Mouse (Mus musculus) ES-Bruce4 (cell line): Measurements from ENCODE around the gene Rbm6. TPM values are rescaled to one million over a fixed set of nuclear protein-coding genes. Genes with fewer than 3 reads are reported as not detected.
A peak's percentile ranks its signal among the peaks of the same experiment; 100 is the strongest.

Experiments
- H3K27ac ChIP-seq: 2 replicates; pipeline ENCODE4 v1.5.1; 2012; ENCODE audit warnings: low read length, inconsistent platforms; ENCODE audit not compliant: insufficient read depth
- H3K27me3 ChIP-seq: 2 replicates; pipeline ENCODE4 v1.6.1; 2012; ENCODE audit warnings: mild to moderate bottlenecking, low read length, inconsistent platforms; ENCODE audit not compliant: control insufficient read depth, poor library complexity, insufficient read depth, severe bottlenecking
- H3K36me3 ChIP-seq: 2 replicates; pipeline ENCODE4 v1.6.1; 2012; ENCODE audit warnings: inconsistent platforms, mild to moderate bottlenecking, low read length, moderate library complexity; ENCODE audit not compliant: control insufficient read depth, poor library complexity, insufficient read depth, severe bottlenecking
- H3K4me1 ChIP-seq: one replicate; pipeline ENCODE4 v1.8.1; 2011; ENCODE audit warnings: low read length; ENCODE audit not compliant: control insufficient read depth, insufficient read depth
- H3K4me3 ChIP-seq: 2 replicates; pipeline ENCODE4 v1.5.1; 2011; ENCODE audit warnings: low read depth, mild to moderate bottlenecking, low read length
- H3K9ac ChIP-seq: 2 replicates; pipeline ENCODE4 v1.6.1; 2012; ENCODE audit warnings: low read depth, mild to moderate bottlenecking, inconsistent platforms; ENCODE audit not compliant: poor library complexity, severe bottlenecking
- H3K9me3 ChIP-seq: replicated peaks from 2 replicates; pipeline ENCODE4 v1.6.1; 2012; ENCODE audit warnings: mild to moderate bottlenecking, low read length, inconsistent platforms; ENCODE audit not compliant: control insufficient read depth, poor library complexity, insufficient read depth, severe bottlenecking
- CTCF ChIP-seq: IDR thresholded peaks from one replicate; pipeline ENCODE4 v1.8.1; 2011; ENCODE audit warnings: low read depth, low read length
- EP300 ChIP-seq: IDR thresholded peaks from 2 replicates; pipeline ENCODE4 v1.6.1; 2011; ENCODE audit warnings: low read depth, low read length; ENCODE audit not compliant: insufficient read depth
- POLR2A ChIP-seq: IDR thresholded peaks from one replicate; pipeline ENCODE4 v1.8.1; 2011; ENCODE audit warnings: low read length; ENCODE audit not compliant: insufficient read depth
- polyA plus RNA-seq: library from polyadenylated mRNA; stranded (reverse); fragments of >200 nt; gene quantifications from 2 replicates; pipeline ENCODE4 v1.2.4, GENCODE M21; 2011; ENCODE audit warnings: low read depth; ENCODE audit not compliant: missing spikeins, insufficient read depth, insufficient read length

Rbm6 gene
- polyA plus RNA-seq, 1 experiment: 130 TPM

GRCm38 (mm10) chr9:107774411-107774810, 98.6 kb downstream of the Rbm6 start:
- Histone ChIP-seq H3K9ac (no peak overlapping the region), H3K36me3 (peaks cover 13% of the 10 kb centered on the region), H3K9me3 (no peaks in the 10 kb centered on the region), H3K4me1 (no peaks in the 10 kb centered on the region), H3K4me3 (no peak overlapping the region), H3K27me3 (no peaks in the 10 kb centered on the region), H3K27ac (no peak overlapping the region)
- TF ChIP-seq EP300: no peak
- TF ChIP-seq CTCF: no peak
- no peak for TF ChIP-seq POLR2A

DNA sequence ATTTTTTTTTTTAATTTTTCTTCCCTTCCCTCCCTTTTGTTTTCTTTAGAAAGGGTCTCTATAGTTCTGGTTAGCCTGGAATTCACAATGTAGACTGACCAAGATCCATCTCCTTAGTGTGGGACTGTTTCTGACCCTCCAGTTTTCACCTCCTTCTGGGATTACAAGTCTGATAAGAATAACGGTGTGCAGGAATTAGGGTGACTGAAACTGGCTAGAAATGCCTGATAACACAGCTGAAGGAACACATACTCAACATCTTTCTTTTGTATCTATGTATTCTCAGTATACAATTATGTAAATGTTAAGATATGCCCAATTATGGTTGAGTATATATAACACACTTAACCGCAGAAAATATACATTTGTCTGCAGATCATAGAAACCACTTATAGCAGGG, 101.3 kb downstream of the Rbm6 start:
- H3K36me3 ChIP-seq: peaks cover 29% of the 10 kb centered on the region
- H3K4me3 ChIP-seq: no peak overlapping the region

DNA sequence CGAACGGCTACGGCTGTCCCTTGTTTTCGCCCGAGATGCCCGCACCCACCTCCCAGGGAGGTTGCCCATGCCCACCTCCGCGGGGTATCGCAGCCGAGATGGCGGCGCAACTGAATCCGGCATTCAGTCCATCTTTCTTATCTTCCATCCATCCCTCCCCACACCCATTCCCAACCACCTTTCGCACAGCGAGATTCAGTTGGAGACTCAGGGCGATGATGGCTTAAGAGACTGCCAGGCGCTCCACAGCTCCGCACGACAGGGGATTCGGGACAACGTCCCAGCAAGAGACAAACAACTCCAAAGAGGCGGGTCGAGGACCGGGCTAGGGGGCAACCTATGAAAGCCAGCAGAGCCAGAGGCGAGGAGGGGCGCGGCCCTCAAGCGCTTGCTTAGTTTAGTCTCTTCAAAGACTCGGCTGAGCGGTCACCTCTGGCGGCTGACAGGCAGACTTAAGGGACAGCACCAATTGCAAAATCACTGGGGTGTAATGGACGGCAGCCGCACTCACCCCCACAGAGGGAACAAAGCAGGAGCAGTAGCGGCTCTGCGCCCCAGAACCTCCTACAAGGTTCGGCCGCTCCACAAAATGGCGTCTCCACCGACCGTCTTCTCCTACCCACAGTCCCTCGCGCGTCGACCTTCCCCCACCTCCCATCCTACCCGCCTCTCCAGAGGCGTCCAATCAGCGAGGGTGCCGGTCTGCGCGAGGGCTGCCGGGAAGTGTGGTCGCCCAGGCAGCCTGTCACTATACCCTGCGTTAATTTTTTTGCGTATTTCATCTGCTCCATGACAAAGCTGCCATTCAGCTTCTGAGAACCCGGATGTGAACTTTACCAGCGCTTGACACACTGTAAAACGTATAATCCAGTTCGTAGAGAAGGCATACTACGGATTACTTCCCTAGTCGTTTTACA, 102.4 kb downstream of the Rbm6 start, which contains the start of gene Rbm5:
Gene Rbm5 (minus strand): TSS at position 623 of the 917 bp plus-strand sequence.
- H3K27ac ChIP-seq: no peak within 1 kb of the TSS
- H3K9ac ChIP-seq: peak within 1 kb of the TSS; percentile 96
- H3K4me1 ChIP-seq: no peaks in the 10 kb centered on the region
- peak within 1 kb of the TSS; percentile 95 for H3K4me3 ChIP-seq
- TF ChIP-seq POLR2A: peak; percentile 91
- TF ChIP-seq EP300: 0 out of 2 replicates have a peak, but pooled peaks have one; percentile 24
- no peak for TF ChIP-seq CTCF
- H3K27me3 ChIP-seq: no peaks in the 10 kb centered on the region
- H3K36me3 ChIP-seq: peaks cover 32% of the 10 kb centered on the region
- no peaks in the 10 kb centered on the region for H3K9me3 ChIP-seq

More for the DNA sequence above, 101.3 kb downstream of the Rbm6 start:
- H3K27me3 ChIP-seq: no peaks in the 10 kb centered on the region
- no peak for TF ChIP-seq POLR2A
- TF ChIP-seq EP300: no peak
- TF ChIP-seq CTCF: no peak
- H3K27ac ChIP-seq: no peak overlapping the region
- H3K9ac ChIP-seq: no peak overlapping the region
- H3K9me3 ChIP-seq: no peaks in the 10 kb centered on the region
- H3K4me1 ChIP-seq: no peaks in the 10 kb centered on the region

GRCm38 (mm10) chr9:107770037-107770373, 103.0 kb downstream of the Rbm6 start:
- TF ChIP-seq EP300: no peak
- TF ChIP-seq POLR2A: no peak
- no peak for TF ChIP-seq CTCF
- peak overlapping the region; percentile 95 for H3K4me3 ChIP-seq
- H3K27ac ChIP-seq: no peak overlapping the region
- peak overlapping the region; percentile 96 for H3K9ac ChIP-seq
- H3K27me3 ChIP-seq: no peaks in the 10 kb centered on the region
- peaks cover 36% of the 10 kb centered on the region for H3K36me3 ChIP-seq
- H3K9me3 ChIP-seq: no peaks in the 10 kb centered on the region
- H3K4me1 ChIP-seq: no peaks in the 10 kb centered on the region

GRCm38 (mm10) chr9:107769445-107770000, 103.5 kb downstream of the Rbm6 start:
- Histone ChIP-seq H3K27ac (no peak overlapping the region), H3K4me1 (no peaks in the 10 kb centered on the region), H3K4me3 (peak overlapping the region; percentile 95), H3K9me3 (no peaks in the 10 kb centered on the region), H3K27me3 (no peaks in the 10 kb centered on the region), H3K9ac (peak overlapping the region; percentile 96), H3K36me3 (peaks cover 39% of the 10 kb centered on the region)
- TF ChIP-seq EP300 (no peak), POLR2A (no peak), CTCF (no peak)

- no peak overlapping the region for H3K4me3 ChIP-seq
- TF ChIP-seq POLR2A (no peak), EP300 (no peak), CTCF (no peak)
- H3K9me3 ChIP-seq: no peaks in the 10 kb centered on the region
- peaks cover 46% of the 10 kb centered on the region for H3K36me3 ChIP-seq
- H3K9ac ChIP-seq: no peak overlapping the region
- no peaks in the 10 kb centered on the region for H3K27me3 ChIP-seq
- H3K27ac ChIP-seq: no peak overlapping the region
- H3K4me1 ChIP-seq: no peaks in the 10 kb centered on the region
Observed at GRCm38 (mm10) chr9:107768851-107769250, 104.2 kb downstream of the Rbm6 start.
